Mouse (Mus musculus) ZHBTc4 (cell line): ENCODE data around the gene Zbtb8b.
A peak's percentile ranks its signal among the peaks of the same experiment; 100 is the strongest.
"Not testable (repeated sequence)": the region's sequence is repeated elsewhere in the genome, so short reads cannot be mapped to it uniquely, and the experiment has no call there.

ENCODE experiments used
- DNase-seq: peaks from one replicate; pipeline ENCODE4 v3.0.0-alpha.2; 2011; ENCODE audit warnings: low read depth, low spot score

The Zbtb8b gene

GRCm38 (mm10) chr4:129416478-129416877 is 24.2 kb downstream of the Zbtb8b start:
- no peak for DNase-seq

- DNase-seq, result no peak
Measured at GRCm38 (mm10) chr4:129415892-129416291, 24.8 kb downstream of the Zbtb8b start.

- DNase-seq, result no peak
Measured at GRCm38 (mm10) chr4:129410991-129411390, 29.7 kb downstream of the Zbtb8b start.

GRCm38 (mm10) chr4:129410532-129410931 is 30.1 kb downstream of the Zbtb8b start:
- DNase-seq, result not testable (repeated sequence)

- DNase-seq, result peak; percentile 85
Measured at GRCm38 (mm10) chr4:129406447-129406846, 34.2 kb downstream of the Zbtb8b start.

- peak; percentile 51 for DNase-seq
Measured at GRCm38 (mm10) chr4:129399813-129400212, 40.8 kb downstream of the Zbtb8b start.

GRCm38 (mm10) chr4:129396960-129397359 is 43.7 kb downstream of the Zbtb8b start:
- DNase-seq, result no peak

- DNase-seq, result peak; percentile 91
Measured at GRCm38 (mm10) chr4:129394089-129394870, 46.4 kb downstream of the Zbtb8b start.

- DNase-seq, result no peak
Measured at GRCm38 (mm10) chr4:129390936-129391557, 49.6 kb downstream of the Zbtb8b start.

- no peak for DNase-seq
Measured at GRCm38 (mm10) chr4:129390216-129390743, 50.4 kb downstream of the Zbtb8b start.

GRCm38 (mm10) chr4:129388404-129388803 is 52.2 kb downstream of the Zbtb8b start:
- peak; percentile 37 for DNase-seq

GRCm38 (mm10) chr4:129386989-129387388 is 53.7 kb downstream of the Zbtb8b start:
- DNase-seq, result no peak

GRCm38 (mm10) chr4:129386269-129386946 is 54.2 kb downstream of the Zbtb8b start:
- no peak for DNase-seq

- no peak for DNase-seq
Measured at GRCm38 (mm10) chr4:129385685-129386084, 55.0 kb downstream of the Zbtb8b start.

- peak; percentile 40 for DNase-seq
Measured at GRCm38 (mm10) chr4:129384440-129384839, 56.2 kb downstream of the Zbtb8b start.

- no peak for DNase-seq
Measured at GRCm38 (mm10) chr4:129383586-129383985, 57.1 kb downstream of the Zbtb8b start.

- peak; percentile 45 for DNase-seq
Measured at GRCm38 (mm10) chr4:129382488-129382887, 58.2 kb downstream of the Zbtb8b start.

GRCm38 (mm10) chr4:129382029-129382428 is 58.6 kb downstream of the Zbtb8b start:
- DNase-seq, result peak; percentile 96

GRCm38 (mm10) chr4:129381148-129381547 is 59.5 kb downstream of the Zbtb8b start:
- DNase-seq, result peak; percentile 92

- DNase-seq, result no peak
Measured at GRCm38 (mm10) chr4:129379805-129380204, 60.8 kb downstream of the Zbtb8b start.

- peak; percentile 65 for DNase-seq
Measured at GRCm38 (mm10) chr4:129377601-129378390, 62.9 kb downstream of the Zbtb8b start, which contains the start of gene Zbtb8a. Gene Zbtb8a, minus strand, starts transcription at chr4:129378116.
